Mouse (Mus musculus) midbrain, embryonic 14.5 days (tissue): ENCODE measurements around the gene Smim27. TPM values are rescaled to one million over a fixed set of nuclear protein-coding genes. Genes with fewer than 3 reads are reported as not detected.

ENCODE experiments used
- ATAC-seq: fragments of 200-750 bp; cut with Nextera tagmentation; 2 replicates; pipeline ENCODE4 v1.8.0; 2017; ENCODE audit warnings: moderate number of reproducible peaks, moderate library complexity; ENCODE audit not compliant: low FRiP score, low TSS enrichment
- DNase-seq: peaks from one replicate; pipeline ENCODE4 v3.0.0-alpha.2; 2015
- H3K27ac ChIP-seq: fragments of 300-500 bp; sonication (generic); replicated peaks from 2 replicates; pipeline ENCODE4 v1.5.1; 2014; ENCODE audit warnings: mild to moderate bottlenecking, low read depth, low read length, moderate library complexity
- H3K27me3 ChIP-seq: fragments of 300-500 bp; sonication (generic); 2 replicates; pipeline ENCODE4 v1.6.1; 2014; ENCODE audit warnings: low read length, control low read depth, mixed read lengths; ENCODE audit not compliant: control insufficient read depth, insufficient read depth
- H3K36me3 ChIP-seq: fragments of 300-500 bp; sonication (generic); 2 replicates; pipeline ENCODE4 v1.6.1; 2014; ENCODE audit warnings: low read length, control low read depth; ENCODE audit not compliant: control insufficient read depth, insufficient read depth
- H3K4me1 ChIP-seq: fragments of 300-500 bp; sonication (generic); 2 replicates; pipeline ENCODE4 v1.6.1; 2014; ENCODE audit warnings: mild to moderate bottlenecking, antibody characterized with exemption, low read length, control low read depth; ENCODE audit not compliant: control insufficient read depth, insufficient read depth
- H3K4me2 ChIP-seq: fragments of 300-500 bp; sonication (generic); 2 replicates; pipeline ENCODE4 v1.6.1; 2014; ENCODE audit warnings: mild to moderate bottlenecking, low read length, moderate library complexity
- H3K4me3 ChIP-seq: fragments of 300-500 bp; sonication (generic); replicated peaks from 2 replicates; pipeline ENCODE4 v1.5.1; 2014; ENCODE audit warnings: low read depth, low read length
- H3K9ac ChIP-seq: fragments of 300-500 bp; sonication (generic); replicated peaks from 2 replicates; pipeline ENCODE4 v1.6.1; 2014; ENCODE audit warnings: mild to moderate bottlenecking, low read length, moderate library complexity
- H3K9me3 ChIP-seq: fragments of 300-500 bp; sonication (generic); 2 replicates; pipeline ENCODE4 v1.6.1; 2016; ENCODE audit warnings: low read length, control low read depth, mixed read lengths; ENCODE audit not compliant: control insufficient read depth
- WGBS: fragments of 180-500 bp; shearing (Covaris S2); extraction: QIAGEN DNeasy Blood & Tissue Kit; methylation state at CpG from one replicate; pipeline ENCODE4 v1.1.7; 2014; 5-methylcytosine and 5-hydroxymethylcytosine counted together
- polyA plus RNA-seq: library from polyadenylated mRNA; unstranded; fragments of >200 nt; fragmentation: Nextera tagmentation; extraction: Ambion mirVana; gene quantifications from 2 replicates; pipeline ENCODE4 v1.2.1, GENCODE M21; 2014

Smim27 gene
- polyA plus RNA-seq, 1 experiment from 2014 or later: 9.7 TPM

DNA sequence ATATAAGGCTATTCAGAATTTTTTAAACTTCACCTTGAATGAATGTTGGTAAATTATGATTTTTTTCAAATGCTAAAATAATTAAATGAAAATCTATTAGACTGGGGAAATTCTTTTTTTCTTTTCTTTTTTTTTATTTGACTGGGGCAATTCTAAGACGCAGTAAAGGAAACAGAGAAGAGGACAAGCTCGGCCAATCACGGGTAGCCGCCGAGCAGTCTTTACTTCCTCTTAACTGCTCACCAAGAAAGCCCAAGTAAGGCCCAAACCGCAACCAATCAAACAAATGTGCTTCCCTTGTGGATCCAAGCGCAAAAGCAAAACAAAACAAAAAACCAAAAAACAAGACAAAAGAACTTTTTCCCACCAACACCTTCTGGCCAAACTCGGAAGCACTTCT, 25.3 kb upstream of the Smim27 start:
- DNase-seq (no peak), ATAC-seq (no peak)
- Histone ChIP-seq H3K4me3 (no peak overlapping the region), H3K36me3 (no peaks in the 10 kb centered on the region), H3K27me3 (no peaks in the 10 kb centered on the region), H3K4me2 (no peak overlapping the region), H3K4me1 (0 out of 2 replicates have a peak, but pooled peaks cover 5% of the 10 kb centered on the region), H3K9me3 (no peaks in the 10 kb centered on the region), H3K27ac (no peak overlapping the region), H3K9ac (no peak overlapping the region)
- 89% methylated on average over 8 of the region's 8 CpGs for WGBS

DNA sequence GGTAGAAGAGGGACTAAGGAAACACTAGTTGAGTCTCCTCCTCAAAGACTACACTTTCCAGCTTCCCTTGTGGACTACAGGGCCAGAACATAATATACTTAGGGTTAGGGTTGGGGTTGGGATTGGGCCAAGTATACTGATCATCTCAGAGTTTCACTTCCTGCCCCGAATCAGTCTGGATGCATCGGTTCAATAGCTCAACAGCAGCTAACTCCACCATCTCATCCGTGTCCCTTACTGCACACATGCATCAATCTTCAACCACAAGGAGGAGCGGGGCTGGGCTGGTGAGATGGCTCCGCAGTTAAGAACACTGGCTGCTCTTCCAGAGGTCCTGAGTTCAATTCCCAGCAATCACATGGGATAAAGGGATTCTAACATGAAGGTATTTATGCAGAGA, 18.4 kb upstream of the Smim27 start:
- ATAC-seq: no peak
- H3K36me3 ChIP-seq: no peaks in the 10 kb centered on the region

DNA sequence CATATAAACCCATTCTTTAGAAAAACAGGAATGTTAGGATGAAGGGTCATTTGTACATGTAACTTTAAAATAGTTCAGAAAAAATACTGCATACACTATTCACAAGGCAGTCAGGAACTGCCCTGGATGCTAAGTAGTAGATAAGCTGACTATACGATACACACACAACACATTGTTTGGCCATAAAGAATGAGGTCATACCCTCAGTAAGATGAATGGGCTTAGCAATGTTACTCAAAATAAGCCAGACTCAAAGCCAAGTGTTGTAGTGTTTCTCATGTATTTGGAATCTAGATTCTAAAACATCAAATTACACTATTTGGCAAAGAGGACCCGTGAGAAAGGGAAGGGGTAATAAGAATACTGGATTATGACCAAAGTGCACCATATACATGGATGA, 15.6 kb upstream of the Smim27 start:
- Histone ChIP-seq H3K4me3 (no peak overlapping the region), H3K9ac (no peak overlapping the region), H3K4me2 (no peak overlapping the region), H3K27me3 (no peaks in the 10 kb centered on the region), H3K27ac (no peak overlapping the region), H3K4me1 (no peaks in the 10 kb centered on the region), H3K9me3 (no peaks in the 10 kb centered on the region), H3K36me3 (peaks cover 7% of the 10 kb centered on the region)
- WGBS: 82% methylated on average over 2 of the region's 2 CpGs
- DNase-seq: no peak
- no peak for ATAC-seq

More for the DNA sequence above, 18.4 kb upstream of the Smim27 start:
- 94% methylated on average over 5 of the region's 5 CpGs for WGBS
- H3K27me3 ChIP-seq: no peaks in the 10 kb centered on the region
- H3K4me2 ChIP-seq: no peak overlapping the region
- H3K4me1 ChIP-seq: no peaks in the 10 kb centered on the region
- H3K27ac ChIP-seq: no peak overlapping the region
- H3K9me3 ChIP-seq: no peaks in the 10 kb centered on the region
- H3K4me3 ChIP-seq: no peak overlapping the region
- no peak overlapping the region for H3K9ac ChIP-seq
- DNase-seq: no peak

DNA sequence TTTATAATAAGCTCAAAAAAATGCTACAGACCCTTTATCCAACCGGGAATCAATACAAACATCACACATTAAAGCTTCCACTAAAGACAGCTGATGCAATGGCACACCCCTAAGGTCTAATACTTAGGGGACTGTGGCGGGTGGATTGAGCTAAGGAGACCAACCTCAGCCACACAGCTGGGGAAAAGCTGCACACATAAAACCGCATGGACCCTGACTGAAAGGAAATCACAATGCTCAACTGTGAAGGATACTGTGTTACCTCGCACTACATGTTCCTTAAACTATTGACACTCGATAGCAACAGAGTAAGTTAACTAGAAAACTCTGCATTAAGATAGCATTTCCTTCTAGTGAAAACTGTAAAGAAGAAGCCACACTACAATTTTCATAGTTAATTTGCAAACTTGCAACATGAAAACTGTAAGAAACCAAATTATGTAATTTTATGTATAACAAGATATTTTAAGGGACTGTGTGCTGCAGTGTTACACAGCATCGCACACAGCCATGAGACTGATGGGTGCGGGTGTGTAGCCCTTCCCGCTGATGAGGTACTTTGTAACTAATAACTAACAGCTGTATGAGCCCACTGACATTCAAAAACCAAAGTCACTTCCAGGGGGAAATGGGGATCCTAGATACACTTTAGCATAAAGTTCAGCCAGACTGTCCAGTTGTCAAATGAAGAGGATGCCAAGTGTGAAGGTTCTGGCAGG, 14.8 kb upstream of the Smim27 start:
- H3K9ac ChIP-seq: no peak overlapping the region
- peaks cover 15% of the 10 kb centered on the region for H3K36me3 ChIP-seq
- H3K4me2 ChIP-seq: no peak overlapping the region
- no peaks in the 10 kb centered on the region for H3K4me1 ChIP-seq
- H3K27me3 ChIP-seq: no peaks in the 10 kb centered on the region
- DNase-seq (no peak), ATAC-seq (no peak)
- no peaks in the 10 kb centered on the region for H3K9me3 ChIP-seq
- WGBS: 91% methylated on average over 8 of the region's 8 CpGs
- no peak overlapping the region for H3K27ac ChIP-seq
- H3K4me3 ChIP-seq: no peak overlapping the region

DNA sequence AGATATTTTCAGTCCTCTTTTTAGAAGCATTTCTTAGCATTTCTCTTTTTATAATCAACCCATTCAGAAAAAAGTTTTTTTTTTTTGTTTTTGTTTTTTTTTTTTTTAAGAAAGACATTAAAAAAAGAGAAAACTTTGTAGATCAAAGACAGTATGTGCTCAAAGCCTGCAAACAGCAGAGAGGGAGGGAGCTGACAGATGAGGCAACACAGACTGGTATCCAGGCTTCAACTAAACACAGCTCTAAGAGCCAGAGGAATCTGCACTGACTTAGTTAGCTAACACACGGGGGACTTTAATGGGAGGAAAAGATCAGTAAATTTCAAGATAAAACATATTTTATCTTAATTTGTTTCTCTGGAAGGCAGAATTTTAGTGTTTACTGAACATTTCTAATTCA, 5.1 kb upstream of the Smim27 start:
- no peak overlapping the region for H3K27ac ChIP-seq
- no peak overlapping the region for H3K9ac ChIP-seq
- peaks cover 14% of the 10 kb centered on the region for H3K4me1 ChIP-seq
- no peak overlapping the region for H3K4me2 ChIP-seq
- 84% methylated on average over 1 of the region's 1 CpGs for WGBS
- DNase-seq (no peak), ATAC-seq (no peak)
- no peak overlapping the region for H3K4me3 ChIP-seq
- no peaks in the 10 kb centered on the region for H3K9me3 ChIP-seq
- no peaks in the 10 kb centered on the region for H3K27me3 ChIP-seq
- peaks cover 47% of the 10 kb centered on the region for H3K36me3 ChIP-seq

DNA sequence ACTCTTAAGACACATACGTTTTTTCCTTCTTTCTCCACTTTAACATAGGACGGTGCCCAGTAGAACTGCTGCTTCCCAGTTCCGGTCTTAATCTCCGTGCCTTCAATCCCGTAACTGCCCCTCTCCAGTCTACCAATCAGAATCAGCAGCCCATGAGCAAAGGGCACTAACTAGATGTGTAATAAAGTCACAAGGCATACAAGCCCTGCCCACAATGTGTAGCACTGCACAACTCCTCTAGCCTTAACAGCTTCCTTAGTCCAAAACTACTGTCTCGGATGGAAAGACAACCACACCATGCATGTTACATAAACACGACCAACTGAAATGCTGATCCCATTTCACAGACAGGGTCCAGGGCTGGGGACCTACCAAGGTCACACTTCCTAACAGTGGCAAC, 1.7 kb upstream of the Smim27 start:
- peak overlapping the region; percentile 85 for H3K4me3 ChIP-seq
- H3K27me3 ChIP-seq: no peaks in the 10 kb centered on the region
- H3K9ac ChIP-seq: peak overlapping the region; percentile 82
- no peak for DNase-seq
- peaks cover 24% of the 10 kb centered on the region for H3K36me3 ChIP-seq
- H3K27ac ChIP-seq: peak overlapping the region; percentile 93
- no peak for ATAC-seq
- H3K9me3 ChIP-seq: no peaks in the 10 kb centered on the region
- H3K4me1 ChIP-seq: peaks cover 14% of the 10 kb centered on the region
- H3K4me2 ChIP-seq: peak overlapping the region; percentile 94
- WGBS: 67% methylated on average over 7 of the region's 7 CpGs

DNA sequence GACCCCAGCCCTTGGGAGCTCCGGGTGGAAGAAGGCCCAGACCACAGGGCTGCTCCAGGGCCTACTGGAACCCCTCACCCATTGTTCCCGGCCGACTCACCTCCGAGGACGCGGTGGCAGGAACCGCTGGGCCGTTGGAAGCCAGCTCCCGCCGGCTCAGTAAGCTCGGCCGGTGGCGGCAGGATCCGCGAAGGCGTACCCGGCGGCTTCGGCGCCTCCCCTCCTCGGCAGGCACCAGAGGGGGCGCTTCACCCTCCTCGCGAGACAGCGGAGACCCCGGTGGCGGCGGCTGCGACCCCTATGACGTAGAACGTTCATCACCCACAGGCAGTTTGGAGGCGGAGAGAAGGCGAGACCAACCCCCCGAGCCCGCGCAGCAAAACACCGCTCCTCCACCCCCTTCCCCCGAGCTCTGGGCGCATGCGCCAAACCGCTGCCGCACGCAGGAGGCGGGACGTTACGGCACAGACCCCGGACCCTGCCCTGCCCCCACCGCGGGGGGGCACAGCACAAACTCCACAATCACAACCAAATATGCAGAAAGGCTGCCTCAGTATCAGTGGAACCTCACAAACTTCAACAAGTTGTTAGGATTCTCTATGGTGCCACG, 1.1 kb upstream of the Smim27 start:
- peaks cover 14% of the 10 kb centered on the region for H3K4me1 ChIP-seq
- peak; percentile 97 for DNase-seq
- no peaks in the 10 kb centered on the region for H3K27me3 ChIP-seq
- H3K4me2 ChIP-seq: peak overlapping the region; percentile 94
- under 1% methylated on average over 50 of the region's 50 CpGs for WGBS
- H3K4me3 ChIP-seq: peak overlapping the region; percentile 85
- peak overlapping the region; percentile 82 for H3K9ac ChIP-seq
- H3K36me3 ChIP-seq: peaks cover 19% of the 10 kb centered on the region
- H3K9me3 ChIP-seq: no peaks in the 10 kb centered on the region
- peak overlapping the region; percentile 93 for H3K27ac ChIP-seq
- ATAC-seq: peak; percentile 86

DNA sequence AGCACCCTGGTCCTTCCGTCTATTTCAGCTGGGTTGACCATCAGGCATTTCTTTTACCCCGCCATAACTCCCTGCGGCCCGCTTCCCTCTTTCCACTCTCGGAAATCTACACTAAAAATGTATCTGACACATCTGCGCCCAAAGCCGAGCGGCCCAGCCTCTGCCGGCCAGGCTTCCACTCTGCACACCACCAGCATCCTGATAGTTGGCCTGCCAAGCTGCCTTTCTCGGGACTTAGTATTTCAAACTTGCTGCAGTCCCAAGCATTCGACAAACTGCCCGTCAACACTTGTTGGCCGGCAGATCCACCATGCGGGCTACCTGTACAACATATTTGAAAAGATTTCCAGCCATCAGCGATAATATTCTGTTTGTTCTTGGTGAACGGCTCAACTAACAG, 544 bp upstream of the Smim27 start:
- under 1% methylated on average over 16 of the region's 16 CpGs for WGBS
- H3K36me3 ChIP-seq: peaks cover 21% of the 10 kb centered on the region
- H3K9me3 ChIP-seq: no peaks in the 10 kb centered on the region
- peak overlapping the region; percentile 93 for H3K27ac ChIP-seq
- H3K4me2 ChIP-seq: peak overlapping the region; percentile 94
- peaks cover 14% of the 10 kb centered on the region for H3K4me1 ChIP-seq
- peak overlapping the region; percentile 85 for H3K4me3 ChIP-seq
- H3K27me3 ChIP-seq: no peaks in the 10 kb centered on the region
- H3K9ac ChIP-seq: peak overlapping the region; percentile 82
- no peak for DNase-seq
- ATAC-seq: peak; percentile 5

DNA sequence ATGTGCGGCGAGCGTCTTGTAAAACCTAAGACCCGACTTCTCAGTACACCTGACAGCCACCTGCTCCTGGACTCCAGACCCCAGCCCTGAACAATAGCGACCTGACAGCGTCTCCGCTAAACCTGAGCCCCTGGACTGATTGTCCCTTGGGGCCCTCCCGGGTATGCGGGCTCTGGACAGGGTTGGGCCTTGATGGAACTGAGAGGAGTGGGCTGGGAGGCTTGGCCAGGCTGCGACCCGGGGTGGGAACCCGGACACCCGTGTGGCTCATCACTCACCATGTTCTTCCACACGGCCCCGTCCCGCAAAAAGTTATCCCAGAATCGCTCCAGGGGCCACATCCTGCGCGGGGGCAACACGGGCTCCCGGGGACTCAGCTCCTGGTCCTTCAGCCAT, 9.5 kb downstream of the Smim27 start:
- peak overlapping the region; percentile 54; the same call in 1 of the 2 replicates for H3K27ac ChIP-seq
- H3K9ac ChIP-seq: peak overlapping the region; percentile 84
- DNase-seq (peak; percentile 26), ATAC-seq (peak; percentile 77; the same call in 1 of the 2 replicates)
- no peaks in the 10 kb centered on the region for H3K9me3 ChIP-seq
- H3K4me2 ChIP-seq: peak overlapping the region; percentile 85
- H3K36me3 ChIP-seq: peaks cover 21% of the 10 kb centered on the region
- H3K4me1 ChIP-seq: peaks cover 11% of the 10 kb centered on the region
- WGBS: under 1% methylated on average over 21 of the region's 21 CpGs
- H3K27me3 ChIP-seq: no peaks in the 10 kb centered on the region
- peak overlapping the region; percentile 98 for H3K4me3 ChIP-seq
